Mouse (Mus musculus) CD4-positive helper T cell, adult 2 months (primary cell): ENCODE measurements around the gene Tmem252.
A peak's percentile ranks its signal among the peaks of the same experiment; 100 is the strongest.

ENCODE experiments used
- DNase-seq: peaks from one replicate; pipeline ENCODE4 v3.0.0-alpha.2; 2012; ENCODE audit warnings: low read depth, missing footprints, low spot score

The Tmem252 gene

GRCm38 (mm10) chr19:24673762-24674161, at the start of gene Tmem252:
Gene Tmem252, plus strand, starts transcription at chr19:24674008.
- no peak for DNase-seq

GRCm38 (mm10) chr19:24628049-24628448, 45.8 kb upstream of the Tmem252 start:
- no peak for DNase-seq

GRCm38 (mm10) chr19:24633008-24633407, 40.8 kb upstream of the Tmem252 start:
- no peak for DNase-seq

- peak; percentile 66 for DNase-seq
Measured at GRCm38 (mm10) chr19:24634602-24635001, 39.2 kb upstream of the Tmem252 start.

DNA sequence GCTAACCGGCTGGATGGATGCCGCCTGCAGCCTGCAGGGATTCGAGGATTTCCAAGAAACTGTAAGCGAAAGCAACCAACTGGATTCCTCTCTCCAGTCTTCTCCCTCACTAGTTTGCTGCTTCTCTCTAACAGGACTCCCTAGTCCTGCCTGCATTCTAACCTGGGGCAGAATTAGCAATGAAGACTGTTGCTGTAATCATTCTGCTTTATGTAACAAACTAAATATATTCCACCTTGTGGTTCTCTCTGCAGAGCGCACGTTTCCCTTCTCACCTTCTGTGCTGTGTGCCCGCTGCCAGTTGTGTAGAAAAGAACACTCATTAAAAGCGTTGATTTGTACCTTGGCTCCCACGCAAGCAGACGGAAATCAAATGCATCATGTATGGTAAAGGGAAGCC, 37.2 kb upstream of the Tmem252 start:
- DNase-seq: no peak

DNA sequence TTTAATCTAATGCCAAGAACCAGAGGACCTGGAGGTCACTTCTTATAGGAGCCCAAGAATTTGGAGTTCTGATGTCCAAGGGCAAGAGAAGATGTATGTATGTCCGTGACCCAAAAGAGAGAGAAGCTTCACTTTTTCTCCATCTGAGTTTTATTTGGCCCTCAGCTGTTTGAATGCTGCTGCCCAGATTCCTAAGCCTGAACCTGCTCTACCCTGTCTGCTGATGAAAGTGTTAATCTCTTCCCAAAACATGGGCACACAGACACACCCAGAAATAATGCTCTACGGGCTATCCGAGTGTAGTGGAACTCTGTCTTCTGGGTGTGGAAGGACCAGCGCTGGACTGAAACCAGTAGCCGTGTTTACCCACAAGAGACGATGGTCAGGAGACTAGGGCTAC, 35.8 kb upstream of the Tmem252 start:
- no peak for DNase-seq

GRCm38 (mm10) chr19:24640982-24641381, 32.8 kb upstream of the Tmem252 start:
- DNase-seq: no peak

- DNase-seq: no peak
Measured at GRCm38 (mm10) chr19:24644971-24645370, 28.8 kb upstream of the Tmem252 start.

GRCm38 (mm10) chr19:24646162-24646829, 27.5 kb upstream of the Tmem252 start:
- DNase-seq: peak; percentile 7

GRCm38 (mm10) chr19:24648016-24648415, 25.8 kb upstream of the Tmem252 start:
- DNase-seq: no peak

GRCm38 (mm10) chr19:24650428-24650827, 23.4 kb upstream of the Tmem252 start:
- no peak for DNase-seq

- no peak for DNase-seq
Measured at GRCm38 (mm10) chr19:24651595-24651994, 22.2 kb upstream of the Tmem252 start.

DNA sequence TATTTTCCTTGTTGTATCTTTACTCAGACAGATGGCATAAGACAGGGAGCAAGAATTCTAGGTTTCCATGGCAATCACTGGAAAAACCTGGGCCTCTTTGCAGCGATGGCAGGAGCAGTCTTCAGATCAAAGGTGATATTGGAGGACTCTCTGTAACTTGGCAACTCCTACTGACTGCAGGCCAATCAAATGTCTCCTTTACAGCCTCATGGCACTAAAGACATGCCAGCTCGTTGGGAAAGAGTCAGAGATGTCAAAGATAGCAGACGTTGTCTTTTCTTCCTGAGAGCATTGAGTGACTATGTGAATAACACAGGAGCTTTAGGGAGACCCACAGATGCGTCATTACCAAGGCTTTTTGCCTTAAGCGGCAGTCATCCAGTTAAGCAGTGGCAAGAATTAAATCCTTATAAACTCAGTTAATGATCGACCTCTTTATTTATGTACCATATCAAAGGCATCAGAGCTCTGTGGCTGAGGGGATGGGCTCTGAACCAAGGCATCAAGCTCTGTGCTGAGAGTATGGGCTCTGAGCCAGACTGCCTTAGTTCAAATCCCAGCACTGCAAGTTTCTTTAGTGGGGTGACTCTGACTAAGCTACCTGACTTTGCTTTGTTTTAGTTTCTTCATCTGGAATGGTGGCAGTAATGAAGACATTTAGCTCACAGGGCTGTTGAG, 21.3 kb upstream of the Tmem252 start:
- DNase-seq: no peak

DNA sequence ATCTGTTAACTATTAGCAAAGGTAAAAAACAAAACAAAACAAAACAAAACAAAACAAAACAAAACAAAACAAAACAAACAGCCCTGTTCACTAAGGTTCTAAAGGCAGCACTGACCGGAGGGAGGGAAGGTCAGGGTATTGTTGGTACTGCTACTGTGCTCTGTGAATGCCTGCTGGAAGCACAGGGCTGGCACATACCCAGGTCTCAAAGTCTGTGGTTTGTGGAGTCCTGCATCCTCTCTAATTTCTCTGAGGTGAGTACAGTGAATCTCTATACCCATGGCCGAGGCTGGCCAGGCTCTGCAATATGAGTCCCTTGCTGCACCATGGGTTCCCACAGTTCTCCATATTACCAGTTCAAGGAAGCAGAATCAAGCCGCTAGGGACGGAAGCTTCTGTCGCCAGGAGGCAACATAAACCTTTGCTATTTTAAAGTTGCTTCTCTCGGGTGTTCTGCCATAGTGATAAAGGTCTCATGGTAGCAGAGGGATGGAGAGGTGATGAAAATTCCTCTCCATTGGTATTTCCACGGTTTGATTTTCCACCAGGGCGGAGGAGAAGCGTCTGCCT, 20.5 kb upstream of the Tmem252 start:
- DNase-seq: no peak

DNA sequence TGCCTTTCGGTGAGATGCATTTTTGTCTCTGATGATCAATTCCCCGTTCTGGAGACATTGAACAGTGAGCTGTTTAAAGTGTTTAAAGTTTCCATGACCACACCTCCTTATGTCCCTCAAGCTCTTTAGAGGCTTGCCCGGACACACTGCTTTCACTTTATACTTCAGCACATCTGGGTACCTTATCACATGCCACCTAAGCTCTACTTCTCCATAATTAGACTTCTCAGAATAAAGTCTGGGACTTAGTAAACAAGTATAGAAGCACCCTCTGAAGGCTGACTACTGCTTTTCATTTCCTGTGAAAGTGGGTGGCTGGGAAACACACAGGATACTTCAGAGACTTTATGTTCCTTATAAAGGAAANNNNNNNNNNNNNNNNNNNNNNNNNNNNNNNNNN, 16.8 kb upstream of the Tmem252 start:
- no peak for DNase-seq

DNA sequence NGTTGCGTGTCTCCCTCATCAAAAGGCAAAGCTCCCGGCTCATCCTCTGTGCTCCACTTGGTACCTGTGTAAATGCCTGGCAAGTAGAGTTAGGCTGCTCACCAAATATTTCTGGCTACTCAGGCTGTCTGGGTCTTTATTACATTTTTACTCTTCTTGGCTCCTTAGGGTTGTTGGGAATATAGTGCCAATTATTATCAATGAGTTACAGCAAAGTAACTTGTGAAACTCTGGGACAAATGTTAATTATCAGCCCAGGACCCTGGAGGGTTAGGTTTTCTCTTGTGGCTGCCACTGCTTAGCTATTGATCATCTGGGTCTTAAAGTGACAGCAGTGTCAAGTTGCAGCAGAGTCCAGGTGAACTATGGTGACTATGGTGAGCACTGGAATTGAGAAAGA, 11.5 kb upstream of the Tmem252 start:
- no peak for DNase-seq

DNA sequence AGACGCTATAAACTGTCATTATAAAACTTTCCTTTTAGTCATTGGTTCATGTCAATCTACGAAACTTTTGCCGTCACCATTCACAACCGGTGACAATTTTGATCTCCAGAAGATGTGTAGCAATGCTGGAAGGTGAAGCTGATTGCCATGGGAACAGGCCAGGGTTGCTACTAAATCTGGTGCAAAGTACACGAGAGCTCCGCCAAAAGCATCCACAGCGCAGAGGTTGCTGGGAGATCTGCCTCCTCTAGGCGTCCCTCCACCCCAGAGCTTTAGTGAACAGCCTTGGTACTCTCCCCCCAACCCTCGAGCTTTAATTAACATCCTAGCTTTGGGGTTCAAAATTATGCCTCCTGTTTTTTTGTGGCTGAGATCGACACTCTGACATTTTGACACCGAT, 8.0 kb upstream of the Tmem252 start:
- no peak for DNase-seq

DNA sequence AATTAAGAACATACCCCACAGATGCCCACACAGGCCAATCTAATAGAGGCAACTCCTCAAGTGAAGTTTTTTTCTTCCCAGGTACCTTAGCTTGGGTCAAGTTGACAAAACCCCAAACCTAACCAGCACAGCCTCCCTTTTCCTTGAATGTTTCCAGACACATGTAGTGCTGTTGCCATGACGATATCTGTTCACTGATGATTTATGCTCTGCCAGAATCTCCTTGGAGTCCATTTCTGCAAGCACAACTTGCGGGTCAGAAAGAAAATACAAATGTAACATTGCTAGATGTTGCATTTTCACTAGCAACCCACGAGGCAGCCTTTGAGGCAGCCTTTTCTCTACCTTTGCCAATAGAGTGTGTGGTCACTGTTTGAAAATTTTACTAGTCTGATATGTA, 6.3 kb upstream of the Tmem252 start:
- DNase-seq: no peak

GRCm38 (mm10) chr19:24671571-24671970, 2.2 kb upstream of the Tmem252 start:
- no peak for DNase-seq

GRCm38 (mm10) chr19:24672366-24672960, 1.3 kb upstream of the Tmem252 start:
- DNase-seq: no peak

GRCm38 (mm10) chr19:24673331-24673730, 477 bp upstream of the Tmem252 start:
- DNase-seq: no peak

DNA sequence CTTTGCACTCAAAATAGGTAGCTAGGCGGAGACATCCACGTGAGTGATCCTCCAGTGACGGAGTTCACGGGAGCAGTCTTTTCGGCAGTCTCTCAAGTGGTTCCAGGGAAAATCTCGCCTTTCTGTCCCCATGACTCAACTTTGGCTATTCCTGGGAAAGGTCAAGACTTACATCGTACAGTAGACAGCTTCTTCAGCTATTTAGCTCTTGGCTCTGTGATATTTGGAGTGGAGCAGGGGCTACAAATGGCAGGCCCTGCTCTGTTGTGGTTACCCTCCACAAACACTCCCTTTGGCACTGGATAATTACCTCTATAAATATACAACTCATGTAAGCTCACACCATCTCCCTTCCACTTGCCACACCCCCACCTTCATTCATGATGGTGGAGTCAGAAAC, 2.6 kb downstream of the Tmem252 start:
- no peak for DNase-seq
